Comparison of ENCODE assay signal across 8 mouse cellular contexts in genomic region chr11:97703039-97703826, GRCm38 (mm10). TPM values are rescaled to one million over a fixed set of nuclear protein-coding genes. Genes with fewer than 3 reads are reported as not detected.
DNase-seq lines count a peak whose midpoint lies in the region; ATAC-seq lines count a peak whose summit lies in the region.

Gene Psmb3, plus strand, starts transcription at chr11:97703399.

- peaks cover 10% of the 10 kb centered on the region for H3K4me1 ChIP-seq in hindbrain, embryonic 11.5 days (replicated peaks; ENCODE audit: control insufficient read depth, insufficient read depth, low read length)

- DNase-seq in Muller cell, postnatal 12 days (ENCODE audit: inconsistent ontology term) = peak; percentile 100
- peak; percentile 99 for DNase-seq in cerebellum, adult 9-11 months
- peak; percentile 100 for DNase-seq in frontal cortex, adult 2 months (ENCODE audit: extremely low spot score in 1 of 2, low spot score in 1 of 2)
- DNase-seq in hindbrain, embryonic 11.5 days (ENCODE audit: low spot score) = peak; percentile 97
- DNase-seq in layer of hippocampus, postnatal 10 days (ENCODE audit: low spot score in 2 of 2) = peak; percentile 99
- peak; percentile 100 for DNase-seq in lung, postnatal 10 days
- peak; percentile 92 for DNase-seq in ovary, postnatal 36 days (ENCODE audit: low spot score)
- DNase-seq in thymus, postnatal 25 days = peak; percentile 98

- no peaks in the 10 kb centered on the region for H3K9me3 ChIP-seq in hindbrain, embryonic 11.5 days (ENCODE audit: control insufficient read depth, low read length)

- peak within 1 kb of the TSS; percentile 89 for H3K9ac ChIP-seq in hindbrain, embryonic 11.5 days (ENCODE audit: low read depth, low read length)

- peaks cover 4% of the 10 kb centered on the region; the same call in 1 of the 2 replicates for H3K36me3 ChIP-seq in hindbrain, embryonic 11.5 days (ENCODE audit: control insufficient read depth, insufficient read depth, low read length)

- under 1% methylated on average over 35 of the region's 35 CpGs for WGBS in hindbrain, embryonic 11.5 days

- H3K4me2 ChIP-seq in hindbrain, embryonic 11.5 days (replicated peaks; ENCODE audit: low read depth, low read length) = peak within 1 kb of the TSS; percentile 96

- no peaks in the 10 kb centered on the region for H3K27me3 ChIP-seq in hindbrain, embryonic 11.5 days (ENCODE audit: control insufficient read depth, insufficient read depth, low read length)

- H3K4me3 ChIP-seq in hindbrain, embryonic 11.5 days (ENCODE audit: low read depth, low read length) = peak within 1 kb of the TSS; percentile 85

- ATAC-seq in hindbrain, embryonic 11.5 days (ENCODE audit: low FRiP score) = peak; percentile 88

- H3K27ac ChIP-seq in hindbrain, embryonic 11.5 days (ENCODE audit: low read depth, low read length) = peak within 1 kb of the TSS; percentile 76

RNA-seq across cellular contexts. Expression of gene Psmb3, which starts in this region (rescaled TPM):
- polyA plus RNA-seq in frontal cortex, adult 2 months (2012; rRNA removed) = 241 and 243 TPM in 2 replicates
- polyA plus RNA-seq in hindbrain, embryonic 11.5 days (2014; fragmentation: Nextera tagmentation; extraction: Ambion mirVana) = 468 and 507 TPM in 2 replicates
- 100 to 1,000 TPM; 146 to 170 TPM for total RNA-seq in layer of hippocampus, postnatal 10 days (2021)

Comparison
In these comparisons a context has a peak if more than half of its experiments do, and no peak if none do; other contexts are left out.
1. Peak in every context shown above with its lines: DNase-seq, ATAC-seq, H3K4me3 ChIP-seq and H3K27ac ChIP-seq.